Mouse (Mus musculus) embryonic facial prominence, embryonic 15.5 days (tissue): Measurements from ENCODE around the gene Ubox5. TPM values are rescaled to one million over a fixed set of nuclear protein-coding genes. Genes with fewer than 3 reads are reported as not detected.
"Not testable (repeated sequence)": the region's sequence is repeated elsewhere in the genome, so short reads cannot be mapped to it uniquely, and the experiment has no call there.

Experiments
- ATAC-seq: fragments of 200-750 bp; cut with Nextera tagmentation; 2 replicates; pipeline ENCODE4 v1.8.0; 2017; ENCODE audit warnings: low read depth, moderate TSS enrichment; ENCODE audit not compliant: insufficient number of reproducible peaks, low FRiP score, low TSS enrichment
- H3K27ac ChIP-seq: fragments of 300-500 bp; sonication (generic); replicated peaks from 2 replicates; pipeline ENCODE4 v1.5.1; 2015; ENCODE audit warnings: mild to moderate bottlenecking, inconsistent platforms
- H3K27me3 ChIP-seq: fragments of 300-500 bp; sonication (generic); 2 replicates; pipeline ENCODE4 v1.6.1; 2015; ENCODE audit warnings: inconsistent platforms
- H3K36me3 ChIP-seq: fragments of 300-500 bp; sonication (generic); 2 replicates; pipeline ENCODE4 v1.6.1; 2015; ENCODE audit warnings: mild to moderate bottlenecking, inconsistent platforms
- H3K4me1 ChIP-seq: fragments of 300-500 bp; sonication (generic); 2 replicates; pipeline ENCODE4 v1.6.1; 2015; ENCODE audit warnings: inconsistent platforms
- H3K4me2 ChIP-seq: fragments of 300-500 bp; sonication (generic); replicated peaks from 2 replicates; pipeline ENCODE4 v1.6.1; 2015; ENCODE audit warnings: mild to moderate bottlenecking, inconsistent platforms
- H3K4me3 ChIP-seq: fragments of 300-500 bp; sonication (generic); replicated peaks from 2 replicates; pipeline ENCODE4 v1.5.1; 2015; ENCODE audit warnings: mild to moderate bottlenecking, inconsistent platforms
- H3K9ac ChIP-seq: fragments of 300-500 bp; sonication (generic); 2 replicates; pipeline ENCODE4 v1.6.1; 2015; ENCODE audit warnings: inconsistent platforms
- H3K9me3 ChIP-seq: fragments of 300-500 bp; sonication (generic); replicated peaks from 2 replicates; pipeline ENCODE4 v1.6.1; 2016; ENCODE audit warnings: inconsistent platforms
- WGBS: fragments of 180-500 bp; shearing (Covaris S2); methylation state at CpG from one replicate; pipeline ENCODE4 v1.1.7; 2015; 5-methylcytosine and 5-hydroxymethylcytosine counted together
- polyA plus RNA-seq: library from polyadenylated mRNA; unstranded; fragments of >200 nt; fragmentation: Nextera tagmentation; extraction: Ambion mirVana; gene quantifications from 2 replicates; pipeline ENCODE4 v1.2.1, GENCODE M21; 2015

The Ubox5 gene
- polyA plus RNA-seq, 1 experiment from 2014 or later = 11.8 TPM

GRCm38 (mm10) chr2:130576564-130576963 is 53.3 kb downstream of the Ubox5 start:
- peaks cover 32% of the 10 kb centered on the region for H3K4me1 ChIP-seq
- not testable (repeated sequence) for H3K36me3 ChIP-seq, ATAC-seq, H3K27ac ChIP-seq, H3K9ac ChIP-seq, H3K9me3 ChIP-seq
- H3K4me3 ChIP-seq = peak overlapping the region; percentile 29
- H3K27me3 ChIP-seq = peaks cover 70% of the 10 kb centered on the region
- peak overlapping the region; percentile 56 for H3K4me2 ChIP-seq
- WGBS = 3% methylated on average over 32 of the region's 32 CpGs

GRCm38 (mm10) chr2:130575873-130576272 is 54.0 kb downstream of the Ubox5 start, which contains the start of gene Oxt:
Oxt (plus strand) TSS chr2:130576173.
- ATAC-seq = no peak
- 47% methylated on average over 9 of the region's 9 CpGs for WGBS

GRCm38 (mm10) chr2:130574960-130575359 is 54.9 kb downstream of the Ubox5 start:
- 81% methylated on average over 5 of the region's 5 CpGs for WGBS
- H3K4me1 ChIP-seq = peaks cover 19% of the 10 kb centered on the region
- H3K27ac ChIP-seq = no peak overlapping the region
- peaks cover 54% of the 10 kb centered on the region for H3K27me3 ChIP-seq
- ATAC-seq = no peak
- no peaks in the 10 kb centered on the region for H3K9me3 ChIP-seq
- no peak overlapping the region for H3K4me3 ChIP-seq
- no peaks in the 10 kb centered on the region for H3K36me3 ChIP-seq
- H3K9ac ChIP-seq = no peak overlapping the region
- H3K4me2 ChIP-seq = no peak overlapping the region

More at GRCm38 (mm10) chr2:130575873-130576272, 54.0 kb downstream of the Ubox5 start, which contains the start of gene Oxt:
- Histone ChIP-seq H3K4me3 (peak within 1 kb of the TSS; percentile 29), H3K9ac (no peak within 1 kb of the TSS), H3K36me3 (no peaks in the 10 kb centered on the region), H3K27me3 (peaks cover 63% of the 10 kb centered on the region), H3K9me3 (no peaks in the 10 kb centered on the region), H3K4me2 (peak within 1 kb of the TSS; percentile 56), H3K27ac (no peak within 1 kb of the TSS), H3K4me1 (peaks cover 27% of the 10 kb centered on the region)

GRCm38 (mm10) chr2:130569926-130570325 is 59.9 kb downstream of the Ubox5 start:
- H3K27me3 ChIP-seq = peaks cover 4% of the 10 kb centered on the region
- no peak overlapping the region for H3K4me2 ChIP-seq
- H3K4me3 ChIP-seq = no peak overlapping the region
- ATAC-seq = no peak
- no peaks in the 10 kb centered on the region for H3K9me3 ChIP-seq
- peaks cover 4% of the 10 kb centered on the region for H3K4me1 ChIP-seq
- no peak overlapping the region for H3K27ac ChIP-seq
- H3K9ac ChIP-seq = no peak overlapping the region
- H3K36me3 ChIP-seq = peaks cover 16% of the 10 kb centered on the region

GRCm38 (mm10) chr2:130568921-130569320 is 60.9 kb downstream of the Ubox5 start:
- H3K27me3 ChIP-seq = 0 out of 2 replicates have a peak, but pooled peaks cover under 1% of the 10 kb centered on the region
- H3K9ac ChIP-seq = no peak overlapping the region
- no peak overlapping the region for H3K4me2 ChIP-seq
- H3K4me3 ChIP-seq = no peak overlapping the region
- no peak for ATAC-seq
- H3K36me3 ChIP-seq = peaks cover 17% of the 10 kb centered on the region
- no peak overlapping the region for H3K27ac ChIP-seq
- H3K9me3 ChIP-seq = no peaks in the 10 kb centered on the region
- peaks cover 13% of the 10 kb centered on the region for H3K4me1 ChIP-seq
- WGBS = 69% methylated on average over 4 of the region's 4 CpGs

GRCm38 (mm10) chr2:130564983-130565382 is 64.9 kb downstream of the Ubox5 start:
- H3K4me2 ChIP-seq = peak overlapping the region; percentile 85
- no peaks in the 10 kb centered on the region for H3K9me3 ChIP-seq
- peaks cover 20% of the 10 kb centered on the region for H3K4me1 ChIP-seq
- no peak for ATAC-seq
- no peak overlapping the region for H3K9ac ChIP-seq
- no peaks in the 10 kb centered on the region for H3K27me3 ChIP-seq
- H3K4me3 ChIP-seq = peak overlapping the region; percentile 82
- no peak overlapping the region for H3K27ac ChIP-seq
- peaks cover 17% of the 10 kb centered on the region for H3K36me3 ChIP-seq
- WGBS = 80% methylated on average over 8 of the region's 8 CpGs

- peak; percentile 6; the same call in 1 of the 2 replicates for ATAC-seq
- Histone ChIP-seq H3K9me3 (no peaks in the 10 kb centered on the region), H3K27ac (0 out of 2 replicates have a peak overlapping the region, but pooled peaks have one; percentile 9), H3K36me3 (peaks cover 17% of the 10 kb centered on the region), H3K4me2 (peak overlapping the region; percentile 85), H3K9ac (peak overlapping the region; percentile 86), H3K4me3 (peak overlapping the region; percentile 82), H3K4me1 (peaks cover 20% of the 10 kb centered on the region), H3K27me3 (no peaks in the 10 kb centered on the region)
- under 1% methylated on average over 23 of the region's 23 CpGs for WGBS
Observed at GRCm38 (mm10) chr2:130564063-130564462, 65.8 kb downstream of the Ubox5 start.

GRCm38 (mm10) chr2:130563212-130564055 is 66.4 kb downstream of the Ubox5 start, which contains the start of gene Mrps26:
Mrps26 (plus strand) TSS chr2:130563742.
- Histone ChIP-seq H3K4me1 (peaks cover 20% of the 10 kb centered on the region), H3K4me2 (peak within 1 kb of the TSS; percentile 85), H3K27ac (peak within 1 kb of the TSS; percentile 82), H3K27me3 (no peaks in the 10 kb centered on the region), H3K9ac (peak within 1 kb of the TSS; percentile 86), H3K36me3 (peaks cover 20% of the 10 kb centered on the region), H3K4me3 (peak within 1 kb of the TSS; percentile 82), H3K9me3 (no peaks in the 10 kb centered on the region)
- under 1% methylated on average over 61 of the region's 61 CpGs for WGBS
- peak; percentile 99 for ATAC-seq

GRCm38 (mm10) chr2:130558015-130558414 is 71.8 kb downstream of the Ubox5 start:
- no peaks in the 10 kb centered on the region for H3K27me3 ChIP-seq
- H3K4me1 ChIP-seq = peaks cover 5% of the 10 kb centered on the region
- no peak overlapping the region for H3K4me3 ChIP-seq
- no peak overlapping the region for H3K4me2 ChIP-seq
- no peak for ATAC-seq
- H3K9ac ChIP-seq = no peak overlapping the region
- peaks cover 48% of the 10 kb centered on the region for H3K36me3 ChIP-seq
- H3K27ac ChIP-seq = no peak overlapping the region
- no peaks in the 10 kb centered on the region for H3K9me3 ChIP-seq
- 68% methylated on average over 2 of the region's 2 CpGs for WGBS

GRCm38 (mm10) chr2:130557462-130557861 is 72.4 kb downstream of the Ubox5 start:
- Histone ChIP-seq H3K27ac (no peak overlapping the region), H3K4me2 (no peak overlapping the region), H3K27me3 (no peaks in the 10 kb centered on the region), H3K9ac (no peak overlapping the region), H3K36me3 (peaks cover 54% of the 10 kb centered on the region), H3K9me3 (no peaks in the 10 kb centered on the region), H3K4me1 (no peaks in the 10 kb centered on the region), H3K4me3 (no peak overlapping the region)
- no peak for ATAC-seq
- WGBS = 96% methylated on average over 2 of the region's 2 CpGs

GRCm38 (mm10) chr2:130556292-130556691 is 73.5 kb downstream of the Ubox5 start:
- WGBS = 92% methylated on average over 1 of the region's 1 CpGs
- Histone ChIP-seq H3K27ac (no peak overlapping the region), H3K9ac (no peak overlapping the region), H3K9me3 (no peaks in the 10 kb centered on the region), H3K4me1 (no peaks in the 10 kb centered on the region), H3K4me2 (no peak overlapping the region), H3K4me3 (no peak overlapping the region), H3K27me3 (no peaks in the 10 kb centered on the region), H3K36me3 (peaks cover 64% of the 10 kb centered on the region)
- ATAC-seq = no peak
